Mouse (Mus musculus) lung, embryonic 15.5 days (tissue): ENCODE measurements around the gene Rhox3a2. TPM values are rescaled to one million over a fixed set of nuclear protein-coding genes. Genes with fewer than 3 reads are reported as not detected.
"Not testable (repeated sequence)": the region's sequence is repeated elsewhere in the genome, so short reads cannot be mapped to it uniquely, and the experiment has no call there.

ENCODE experiments used
- ATAC-seq: fragments of 200-750 bp; cut with Nextera tagmentation; 2 replicates; pipeline ENCODE4 v1.8.0; 2017; ENCODE audit warnings: moderate number of reproducible peaks, borderline replicate concordance; ENCODE audit not compliant: low FRiP score, low TSS enrichment; ENCODE audit errors: extremely low read depth
- H3K27ac ChIP-seq: fragments of 300-500 bp; sonication (generic); 2 replicates; pipeline ENCODE4 v1.5.1; 2015; ENCODE audit warnings: moderate library complexity, mild to moderate bottlenecking, inconsistent platforms
- H3K27me3 ChIP-seq: fragments of 300-500 bp; sonication (generic); 2 replicates; pipeline ENCODE4 v1.6.1; 2015; ENCODE audit warnings: inconsistent platforms
- H3K36me3 ChIP-seq: fragments of 300-500 bp; sonication (generic); 2 replicates; pipeline ENCODE4 v1.6.1; 2015; ENCODE audit warnings: inconsistent platforms
- H3K4me1 ChIP-seq: fragments of 300-500 bp; sonication (generic); 2 replicates; pipeline ENCODE4 v1.6.1; 2015; ENCODE audit warnings: inconsistent platforms
- H3K4me2 ChIP-seq: fragments of 300-500 bp; sonication (generic); 2 replicates; pipeline ENCODE4 v1.6.1; 2015; ENCODE audit warnings: inconsistent platforms, mild to moderate bottlenecking, moderate library complexity
- H3K4me3 ChIP-seq: fragments of 300-500 bp; sonication (generic); 2 replicates; pipeline ENCODE4 v1.5.1; 2015; ENCODE audit warnings: mild to moderate bottlenecking, inconsistent platforms
- H3K9ac ChIP-seq: fragments of 300-500 bp; sonication (generic); 2 replicates; pipeline ENCODE4 v1.6.1; 2015; ENCODE audit warnings: inconsistent platforms
- H3K9me3 ChIP-seq: fragments of 300-500 bp; sonication (generic); 2 replicates; pipeline ENCODE4 v1.6.1; 2016; ENCODE audit warnings: inconsistent platforms
- WGBS: fragments of 180-500 bp; shearing (Covaris S2); methylation state at CpG from one replicate; pipeline ENCODE4 v1.1.7; 2015; 5-methylcytosine and 5-hydroxymethylcytosine counted together
- polyA plus RNA-seq: library from polyadenylated mRNA; unstranded; fragments of >200 nt; fragmentation: Nextera tagmentation; extraction: Ambion mirVana; gene quantifications from 2 replicates; pipeline ENCODE4 v1.2.1, GENCODE M21; 2015

The Rhox3a2 gene
- not detected in 2 replicates for polyA plus RNA-seq

DNA sequence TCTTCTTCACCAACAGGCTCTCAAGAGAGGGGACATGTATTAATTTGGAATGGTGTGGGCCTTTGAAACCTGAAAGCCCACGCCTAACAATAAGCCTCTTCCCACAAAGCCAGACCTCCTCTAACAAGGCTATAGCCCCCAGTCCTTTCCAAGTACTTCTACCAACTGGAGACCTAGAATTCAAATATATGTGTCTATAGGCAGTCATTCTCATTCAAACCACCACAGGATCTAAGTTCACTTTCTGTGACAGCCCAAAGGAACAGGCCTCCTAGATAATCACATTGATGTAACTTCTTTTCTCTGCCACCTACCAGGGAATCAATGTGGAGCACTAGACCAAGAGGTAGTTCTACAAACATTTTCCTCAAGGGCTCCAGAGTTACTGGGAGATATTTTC lies at the start of gene Rhox3a2:
Gene Rhox3a2 (plus strand): TSS at position 301 of the 400 bp plus-strand sequence.
- not testable (repeated sequence) for H3K9ac ChIP-seq, H3K9me3 ChIP-seq, H3K36me3 ChIP-seq, H3K4me1 ChIP-seq, H3K27me3 ChIP-seq, ATAC-seq, H3K4me3 ChIP-seq, H3K4me2 ChIP-seq, H3K27ac ChIP-seq
- WGBS, result no CpG with 5 or more reads among the region's 1 CpGs

DNA sequence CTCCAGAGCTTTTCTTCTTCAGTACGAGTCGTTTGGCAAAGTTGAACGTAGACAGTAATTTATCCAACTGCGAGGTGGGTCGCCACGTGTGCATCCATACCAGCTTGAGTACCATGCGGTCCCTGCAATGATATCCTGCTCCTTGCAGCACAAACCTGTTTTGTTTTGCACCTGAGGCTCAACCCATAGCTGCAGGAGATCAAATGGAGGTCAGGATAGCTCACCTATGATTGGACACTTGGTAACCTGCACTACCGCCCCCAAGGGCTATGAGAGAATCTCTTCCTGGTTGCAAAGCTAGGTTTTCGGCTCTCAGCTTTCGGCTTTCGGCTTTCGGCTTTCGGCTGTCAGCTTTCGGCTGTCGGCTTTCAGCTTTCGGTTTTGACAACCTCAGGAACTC lies 10.7 kb downstream of the Rhox3a2 start, which contains the start of gene Rhox4a2:
Gene Rhox4a2 (plus strand): TSS at position 301 of the 400 bp plus-strand sequence.
- not testable (repeated sequence) for H3K9me3 ChIP-seq, H3K4me2 ChIP-seq, H3K9ac ChIP-seq, H3K27me3 ChIP-seq, H3K4me3 ChIP-seq, H3K36me3 ChIP-seq, H3K27ac ChIP-seq, H3K4me1 ChIP-seq, ATAC-seq
- 90% methylated on average over 8 of the region's 16 CpGs for WGBS

DNA sequence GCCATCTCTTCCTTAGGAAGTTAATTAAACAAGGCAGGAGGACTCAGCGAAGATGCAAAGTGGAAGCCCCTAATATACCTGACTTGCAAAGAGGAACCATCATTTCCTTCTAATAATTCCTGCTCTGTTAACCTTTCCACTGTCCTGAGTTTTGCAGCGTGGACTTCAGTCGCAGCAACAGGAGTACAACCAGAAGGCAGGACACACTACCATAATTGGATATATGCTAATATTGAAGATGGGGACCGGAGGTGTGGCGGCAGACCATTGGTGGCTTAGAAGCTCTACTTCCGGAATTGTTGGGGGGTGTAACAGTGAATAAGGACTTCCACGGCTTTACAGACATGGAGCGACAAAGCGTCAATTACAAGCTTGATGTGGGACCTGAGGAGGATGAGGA lies 31.9 kb downstream of the Rhox3a2 start, which contains the start of gene Rhox2b:
Gene Rhox2b (plus strand): TSS at position 301 of the 400 bp plus-strand sequence.
- WGBS, result no CpG with 5 or more reads among the region's 9 CpGs
- H3K27me3 ChIP-seq, H3K4me3 ChIP-seq, H3K36me3 ChIP-seq, H3K4me2 ChIP-seq, ATAC-seq, H3K9me3 ChIP-seq, H3K27ac ChIP-seq, H3K4me1 ChIP-seq, H3K9ac ChIP-seq: not testable (repeated sequence)

DNA sequence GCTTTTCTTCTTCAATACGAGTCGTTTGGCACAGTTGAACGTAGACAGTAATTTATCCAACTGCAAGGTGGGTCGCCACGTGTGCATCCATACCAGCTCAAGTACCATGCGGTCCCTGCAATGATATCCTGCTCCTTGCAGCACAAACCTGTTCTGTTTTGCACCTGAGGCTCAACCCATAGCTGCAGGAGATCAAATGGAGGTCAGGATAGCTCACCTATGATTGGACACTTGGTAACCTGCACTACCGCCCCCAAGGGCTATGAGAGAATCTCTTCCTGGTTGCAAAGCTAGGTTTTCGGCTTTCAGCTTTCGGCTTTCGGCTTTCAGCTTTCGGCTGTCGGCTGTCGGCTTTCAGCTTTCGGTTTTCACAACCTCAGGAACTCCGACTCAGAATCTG lies 52.4 kb downstream of the Rhox3a2 start, which contains the start of gene Rhox4b:
Gene Rhox4b (plus strand): TSS at position 301 of the 400 bp plus-strand sequence.
- not testable (repeated sequence) for H3K4me3 ChIP-seq, H3K27ac ChIP-seq, H3K27me3 ChIP-seq, ATAC-seq, H3K4me2 ChIP-seq, H3K4me1 ChIP-seq, H3K9me3 ChIP-seq, H3K36me3 ChIP-seq, H3K9ac ChIP-seq
- WGBS, result 82% methylated on average over 15 of the region's 15 CpGs

Other genes starting within 250 kb of the Rhox3a2 start
- gene Akap14, start 211.2 kb upstream of the Rhox3a2 start, polyA plus RNA-seq, result 0.31 and 0.64 TPM in 2 replicates
- 399 and 410 TPM in 2 replicates for gene Ndufa1, start 188.9 kb upstream of the Rhox3a2 start, polyA plus RNA-seq
- gene Rnf113a1, start 188.8 kb upstream of the Rhox3a2 start, polyA plus RNA-seq, result 8.4 and 9.1 TPM in 2 replicates
- not detected in 2 replicates for gene Gm9, start 169.0 kb upstream of the Rhox3a2 start, polyA plus RNA-seq
- not detected in 2 replicates for gene Rhox1, start 157.8 kb upstream of the Rhox3a2 start, polyA plus RNA-seq
- gene Rhox2a, start 135.1 kb upstream of the Rhox3a2 start, polyA plus RNA-seq, result not detected in 2 replicates
- not detected in 2 replicates for gene Rhox3a, start 130.1 kb upstream of the Rhox3a2 start, polyA plus RNA-seq
- not detected in 2 replicates for gene Rhox4a, start 114.7 kb upstream of the Rhox3a2 start, polyA plus RNA-seq
- 0.49 TPM in 1 of 2 replicates, not detected in the other for gene Rhox4a2, start 10.8 kb downstream of the Rhox3a2 start, polyA plus RNA-seq
- not detected in 2 replicates for gene Rhox2b, start 32.0 kb downstream of the Rhox3a2 start, polyA plus RNA-seq
- 0.10 TPM in 1 of 2 replicates, not detected in the other for gene Rhox4b, start 52.5 kb downstream of the Rhox3a2 start, polyA plus RNA-seq
- gene Rhox2c, start 73.7 kb downstream of the Rhox3a2 start, polyA plus RNA-seq, result not detected in 2 replicates
- not detected in 2 replicates for gene Rhox3c, start 78.6 kb downstream of the Rhox3a2 start, polyA plus RNA-seq
- not detected in 2 replicates for gene Rhox4c, start 100.3 kb downstream of the Rhox3a2 start, polyA plus RNA-seq
- not detected in 2 replicates for gene Rhox2d, start 113.4 kb downstream of the Rhox3a2 start, polyA plus RNA-seq
- not detected in 2 replicates for gene Rhox4d, start 134.3 kb downstream of the Rhox3a2 start, polyA plus RNA-seq
- not detected in 2 replicates for gene Rhox2e, start 150.4 kb downstream of the Rhox3a2 start, polyA plus RNA-seq
- gene Rhox3e, start 162.0 kb downstream of the Rhox3a2 start, polyA plus RNA-seq, result not detected in 2 replicates
- not detected in 2 replicates for gene Rhox4e, start 177.4 kb downstream of the Rhox3a2 start, polyA plus RNA-seq
- gene Rhox2f, start 191.4 kb downstream of the Rhox3a2 start, polyA plus RNA-seq, result not detected in 2 replicates
- not detected in 2 replicates for gene Rhox3f, start 201.0 kb downstream of the Rhox3a2 start, polyA plus RNA-seq
- not detected in 2 replicates for gene Rhox4f, start 227.7 kb downstream of the Rhox3a2 start, polyA plus RNA-seq
- not detected in 2 replicates for gene Rhox3g, start 248.6 kb downstream of the Rhox3a2 start, polyA plus RNA-seq